Mouse (Mus musculus) ES-Bruce4 (cell line): ENCODE results near the gene Car6.

Source experiments
- CTCF ChIP-seq: IDR thresholded peaks from one replicate; pipeline ENCODE4 v1.8.1; 2011; ENCODE audit warnings: low read depth, low read length
- EP300 ChIP-seq: IDR thresholded peaks from 2 replicates; pipeline ENCODE4 v1.6.1; 2011; ENCODE audit warnings: low read depth, low read length; ENCODE audit not compliant: insufficient read depth

GRCm38 (mm10) chr4:150237636-150238361 is 36.7 kb upstream of the Car6 start:
- TF ChIP-seq CTCF, result no peak
- TF ChIP-seq EP300, result no peak
